Mouse (Mus musculus) midbrain, postnatal 0 days (tissue): Measurements from ENCODE around the gene Fhl2. TPM values are rescaled to one million over a fixed set of nuclear protein-coding genes. Genes with fewer than 3 reads are reported as not detected.

Experiments used
- ATAC-seq: fragments of 200-750 bp; cut with Nextera tagmentation; 2 replicates; pipeline ENCODE4 v1.8.0; 2017; ENCODE audit warnings: moderate number of reproducible peaks, mild to moderate bottlenecking, moderate TSS enrichment, moderate library complexity; ENCODE audit not compliant: low FRiP score
- DNase-seq: peaks from one replicate; pipeline ENCODE4 v3.0.0-alpha.2; 2015; ENCODE audit warnings: low spot score
- H3K27ac ChIP-seq: fragments of 300-500 bp; sonication (generic); 2 replicates; pipeline ENCODE4 v1.5.1; 2014; ENCODE audit warnings: low read depth, mild to moderate bottlenecking, low read length, mixed read lengths
- H3K27me3 ChIP-seq: fragments of 300-500 bp; sonication (generic); 2 replicates; pipeline ENCODE4 v1.6.1; 2014; ENCODE audit warnings: low read length, control low read depth, mixed read lengths; ENCODE audit not compliant: insufficient read depth
- H3K36me3 ChIP-seq: fragments of 300-500 bp; sonication (generic); 2 replicates; pipeline ENCODE4 v1.6.1; 2014; ENCODE audit warnings: low read length, control low read depth, mixed read lengths; ENCODE audit not compliant: insufficient read depth
- H3K4me1 ChIP-seq: fragments of 300-500 bp; sonication (generic); 2 replicates; pipeline ENCODE4 v1.6.1; 2014; ENCODE audit warnings: mild to moderate bottlenecking, control low read depth, antibody characterized with exemption, low read length, mixed read lengths; ENCODE audit not compliant: insufficient read depth
- H3K4me2 ChIP-seq: fragments of 300-500 bp; sonication (generic); 2 replicates; pipeline ENCODE4 v1.6.1; 2014; ENCODE audit warnings: low read depth, mild to moderate bottlenecking, low read length, mixed read lengths; ENCODE audit not compliant: poor library complexity, severe bottlenecking
- H3K4me3 ChIP-seq: fragments of 300-500 bp; sonication (generic); 2 replicates; pipeline ENCODE4 v1.5.1; 2014; ENCODE audit warnings: low read depth, mild to moderate bottlenecking, low read length, moderate library complexity
- H3K9ac ChIP-seq: fragments of 300-500 bp; sonication (generic); replicated peaks from 2 replicates; pipeline ENCODE4 v1.6.1; 2014; ENCODE audit warnings: mild to moderate bottlenecking, low read length, moderate library complexity, mixed read lengths; ENCODE audit not compliant: poor library complexity, severe bottlenecking
- H3K9me3 ChIP-seq: fragments of 300-500 bp; sonication (generic); 2 replicates; pipeline ENCODE4 v1.6.1; 2016; ENCODE audit warnings: low read length, control low read depth
- CTCF ChIP-seq: IDR thresholded peaks from 2 replicates; pipeline ENCODE4 v1.5.1; 2016; ENCODE audit warnings: antibody characterized with exemption, mild to moderate bottlenecking
- WGBS: fragments of 180-500 bp; shearing (Covaris S2); extraction: QIAGEN DNeasy Blood & Tissue Kit; methylation state at CpG from one replicate; pipeline ENCODE4 v1.1.7; 2014; 5-methylcytosine and 5-hydroxymethylcytosine counted together
- polyA plus RNA-seq: library from polyadenylated mRNA; unstranded; fragments of >200 nt; fragmentation: Nextera tagmentation; extraction: Ambion mirVana; gene quantifications from 2 replicates; pipeline ENCODE4 v1.2.1, GENCODE M21; 2015
- total RNA-seq: library from RNA; depleted of rRNA; stranded (reverse); fragments of >200 nt; gene quantifications from 2 replicates; pipeline ENCODE4 v1.2.3, GENCODE M21; 2014

The Fhl2 gene
- total and polyA plus RNA-seq, 2 experiments from 2014 or later = 26.4 to 29.4 TPM

DNA sequence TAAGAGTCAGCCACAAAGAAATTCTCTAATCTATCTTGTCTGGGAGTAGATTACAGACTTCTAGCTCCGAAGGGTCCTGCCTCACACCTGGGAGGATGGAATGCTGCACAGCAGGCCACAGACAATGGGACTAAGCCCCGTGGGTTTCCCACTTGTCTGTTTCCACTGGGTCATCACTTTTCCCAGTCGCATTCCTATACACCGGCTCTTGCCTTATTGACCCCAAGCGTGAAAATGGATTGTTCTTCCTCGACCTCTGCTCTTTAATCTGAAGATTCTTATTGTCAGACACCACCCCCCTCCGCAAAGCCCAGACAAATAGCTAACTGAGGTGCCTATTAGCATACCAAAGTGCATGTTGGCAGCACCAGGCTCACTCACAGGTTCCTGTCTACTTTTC lies 10.4 kb downstream of the Fhl2 start:
- Histone ChIP-seq H3K27ac (no peak overlapping the region), H3K4me3 (no peak overlapping the region), H3K36me3 (no peaks in the 10 kb centered on the region), H3K4me1 (no peaks in the 10 kb centered on the region), H3K9me3 (no peaks in the 10 kb centered on the region), H3K27me3 (no peaks in the 10 kb centered on the region), H3K9ac (no peak overlapping the region), H3K4me2 (no peak overlapping the region)
- WGBS = 12% methylated on average over 7 of the region's 7 CpGs
- ATAC-seq (no peak), DNase-seq (no peak)
- no peak for TF ChIP-seq CTCF

GRCm38 (mm10) chr1:43180912-43181311 lies 15.9 kb downstream of the Fhl2 start:
- Histone ChIP-seq H3K9ac (no peak overlapping the region), H3K4me2 (no peak overlapping the region), H3K4me3 (no peak overlapping the region), H3K36me3 (no peaks in the 10 kb centered on the region), H3K9me3 (no peaks in the 10 kb centered on the region), H3K27me3 (no peaks in the 10 kb centered on the region), H3K4me1 (no peaks in the 10 kb centered on the region), H3K27ac (no peak overlapping the region)
- no peak for ATAC-seq
- no peak for DNase-seq
- WGBS = 87% methylated on average over 6 of the region's 6 CpGs
- TF ChIP-seq CTCF = no peak

DNA sequence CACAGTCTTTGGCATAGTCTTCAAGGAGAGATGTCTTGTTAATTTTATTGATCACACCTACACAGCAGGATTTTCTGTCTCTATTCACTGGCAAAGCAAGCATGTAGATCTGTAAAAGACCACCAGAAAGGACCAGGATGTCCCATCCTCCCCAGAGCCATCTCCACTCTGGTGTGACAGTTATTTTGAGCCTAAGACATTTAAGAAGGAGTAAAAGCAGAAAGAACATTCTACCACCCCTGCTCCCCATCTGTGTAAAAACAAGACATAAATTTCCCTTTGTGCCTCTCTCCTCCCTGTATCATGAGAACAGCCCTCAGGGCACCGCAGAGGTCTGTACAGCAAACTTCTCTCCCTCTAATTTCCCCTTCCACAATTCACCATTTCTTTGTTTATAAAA lies 18.0 kb downstream of the Fhl2 start:
- 91% methylated on average over 1 of the region's 1 CpGs for WGBS
- no peak for DNase-seq

GRCm38 (mm10) chr1:43178378-43178777 lies 18.4 kb downstream of the Fhl2 start:
- DNase-seq (no peak), ATAC-seq (no peak)
- Histone ChIP-seq H3K9me3 (no peaks in the 10 kb centered on the region), H3K9ac (no peak overlapping the region), H3K27ac (no peak overlapping the region), H3K4me1 (no peaks in the 10 kb centered on the region), H3K36me3 (no peaks in the 10 kb centered on the region), H3K4me3 (no peak overlapping the region), H3K27me3 (no peaks in the 10 kb centered on the region), H3K4me2 (no peak overlapping the region)
- 84% methylated on average over 6 of the region's 6 CpGs for WGBS
- no peak for TF ChIP-seq CTCF

More for the DNA sequence above, 18.0 kb downstream of the Fhl2 start:
- Histone ChIP-seq H3K9ac (no peak overlapping the region), H3K27me3 (no peaks in the 10 kb centered on the region), H3K27ac (no peak overlapping the region), H3K36me3 (no peaks in the 10 kb centered on the region), H3K4me2 (no peak overlapping the region), H3K9me3 (no peaks in the 10 kb centered on the region), H3K4me3 (no peak overlapping the region), H3K4me1 (no peaks in the 10 kb centered on the region)
- TF ChIP-seq CTCF = no peak
- no peak for ATAC-seq

GRCm38 (mm10) chr1:43173283-43174226 lies 23.2 kb downstream of the Fhl2 start:
- H3K9me3 ChIP-seq = no peaks in the 10 kb centered on the region
- no peak for ATAC-seq
- WGBS = 77% methylated on average over 7 of the region's 7 CpGs

DNA sequence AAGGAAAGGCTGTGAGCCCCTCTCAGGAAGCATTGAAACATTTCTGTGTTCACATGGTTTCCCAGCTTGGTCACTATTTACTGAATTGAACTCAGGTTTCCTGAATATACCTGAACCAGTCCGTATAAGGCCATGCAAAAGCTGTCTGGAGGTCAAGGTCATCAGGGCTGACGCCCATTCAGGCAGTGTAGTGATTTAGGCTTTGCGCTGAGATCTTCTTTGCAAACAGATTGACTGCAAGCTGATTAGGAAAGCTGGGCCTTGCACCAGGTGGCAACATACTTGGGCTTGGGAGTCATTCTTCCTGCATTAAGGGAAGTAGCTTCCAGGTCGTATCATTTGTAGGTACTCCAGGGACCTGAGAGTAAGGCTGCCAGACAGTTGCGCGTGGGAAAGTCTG lies 25.0 kb downstream of the Fhl2 start:
- Histone ChIP-seq H3K27ac (no peak overlapping the region), H3K27me3 (no peaks in the 10 kb centered on the region), H3K4me2 (no peak overlapping the region), H3K4me3 (no peak overlapping the region), H3K9ac (no peak overlapping the region), H3K36me3 (no peaks in the 10 kb centered on the region), H3K4me1 (no peaks in the 10 kb centered on the region), H3K9me3 (no peaks in the 10 kb centered on the region)
- DNase-seq = no peak
- no peak for TF ChIP-seq CTCF
- ATAC-seq = no peak
- 89% methylated on average over 6 of the region's 6 CpGs for WGBS

More at GRCm38 (mm10) chr1:43173283-43174226, 23.2 kb downstream of the Fhl2 start:
- no peak for TF ChIP-seq CTCF
- Histone ChIP-seq H3K4me1 (no peaks in the 10 kb centered on the region), H3K4me3 (no peak overlapping the region), H3K27me3 (no peaks in the 10 kb centered on the region), H3K27ac (no peak overlapping the region), H3K36me3 (no peaks in the 10 kb centered on the region), H3K9ac (no peak overlapping the region), H3K4me2 (no peak overlapping the region)
- no peak for DNase-seq
